Mouse (Mus musculus) bone marrow, adult 2 months (tissue): ENCODE results near the gene Tspan5.

Experiments
- CTCF ChIP-seq: fragments of 200-500 bp; IDR thresholded peaks from 2 replicates; pipeline ENCODE4 v1.5.1; 2011; ENCODE audit warnings: low read length, control low read depth; ENCODE audit not compliant: control insufficient read depth, insufficient read depth
- POLR2A ChIP-seq: fragments of 200-500 bp; IDR thresholded peaks from 2 replicates; pipeline ENCODE4 v1.6.1; 2011; ENCODE audit warnings: low read depth, mild to moderate bottlenecking, control low read depth, low read length, borderline replicate concordance; ENCODE audit not compliant: control insufficient read depth

DNA sequence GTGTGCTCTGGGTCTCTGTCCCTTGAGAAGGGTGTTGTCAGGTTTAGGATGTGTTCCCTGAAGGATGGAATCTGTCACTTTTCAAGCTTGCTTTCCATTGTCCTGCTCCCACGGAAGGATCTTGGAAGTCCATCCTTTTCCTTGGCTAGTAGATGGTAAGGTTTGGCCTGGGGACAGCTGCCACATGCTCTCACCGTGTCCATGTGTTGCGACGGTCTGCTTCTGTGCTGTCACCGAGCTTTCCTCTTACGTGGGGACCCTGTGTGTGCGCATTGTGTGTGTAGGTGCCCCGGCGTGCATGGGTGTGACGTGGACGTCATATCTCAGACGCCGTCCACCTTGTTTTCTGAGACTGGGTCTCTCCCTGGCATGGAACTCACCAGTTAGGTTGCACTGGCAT is 19.5 kb downstream of the Tspan5 start:
- TF ChIP-seq POLR2A (no peak), CTCF (no peak)
